Mouse (Mus musculus) ES-E14 (cell line): ENCODE results near the gene Cux1.

Source experiments
- CHD2 ChIP-seq: IDR thresholded peaks from 2 replicates; pipeline ENCODE4 v1.6.1; 2014; ENCODE audit warnings: mild to moderate bottlenecking, low read depth, low read length, inconsistent platforms
- ZC3H11A ChIP-seq: IDR thresholded peaks from 2 replicates; pipeline ENCODE4 v1.6.1; 2012; ENCODE audit warnings: low read depth, mild to moderate bottlenecking, inconsistent platforms, low read length, borderline replicate concordance

DNA sequence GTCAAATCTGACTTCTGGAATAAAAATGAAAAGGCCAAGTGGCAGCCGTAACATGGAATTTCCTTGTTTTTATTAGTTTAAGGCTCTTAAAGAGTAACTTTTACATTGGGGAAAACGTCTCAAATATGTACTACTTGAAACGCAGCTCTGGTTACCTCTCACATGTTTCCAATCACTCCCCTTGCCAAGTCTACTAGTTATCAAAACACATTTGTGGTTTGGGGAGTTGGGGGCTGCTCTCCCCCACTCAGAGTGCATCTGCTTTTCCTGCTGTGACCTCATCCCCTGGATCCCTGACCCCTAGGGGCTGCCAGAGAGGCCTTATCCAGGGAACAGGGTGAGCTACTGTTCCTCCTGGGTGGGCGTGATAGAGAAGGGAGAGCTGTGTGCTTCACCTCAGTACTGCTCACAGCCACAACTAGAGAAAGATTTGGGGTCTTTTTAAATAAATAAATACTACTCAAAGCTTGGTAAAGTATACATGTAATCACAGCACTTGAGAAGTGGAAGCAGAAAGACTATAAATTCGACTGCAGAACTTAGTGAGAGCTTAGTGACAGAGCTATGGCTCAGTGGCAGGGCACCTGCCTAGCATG, 64.7 kb downstream of the Cux1 start:
- TF ChIP-seq CHD2 (no peak), ZC3H11A (no peak)
